Mouse (Mus musculus): Measurements from ENCODE around the gene Meiob.

Meiob gene

GRCm38 (mm10) chr17:24821351-24822280 is 17.5 kb downstream of the Meiob start:
- no peak for DNase-seq (ENCODE audit: low read depth, low spot score)

GRCm38 (mm10) chr17:24839842-24840241 is 35.8 kb downstream of the Meiob start, which contains the start of gene Hagh:
TSS of gene Hagh (plus strand) at chr17:24840143.
- DNase-seq (ENCODE audit: low read depth, low spot score), result peak; percentile 15

- no peak for DNase-seq (ENCODE audit: low read depth, low spot score)
These were observed 36.3 kb downstream of the Meiob start for GRCm38 (mm10) chr17:24840341-24840740.

- DNase-seq (ENCODE audit: low read depth, low spot score), result no peak
These were observed 37.0 kb downstream of the Meiob start for GRCm38 (mm10) chr17:24841133-24841532.

- DNase-seq (ENCODE audit: low read depth, low spot score), result no peak
These were observed 38.5 kb downstream of the Meiob start for GRCm38 (mm10) chr17:24842631-24843030.

GRCm38 (mm10) chr17:24844525-24844924 is 40.4 kb downstream of the Meiob start:
- DNase-seq (ENCODE audit: low read depth, low spot score), result no peak

GRCm38 (mm10) chr17:24847386-24847785 is 43.3 kb downstream of the Meiob start:
- DNase-seq (ENCODE audit: low read depth, low spot score), result no peak

- no peak for DNase-seq (ENCODE audit: low read depth, low spot score)
These were observed 44.5 kb downstream of the Meiob start for GRCm38 (mm10) chr17:24848600-24849031.

GRCm38 (mm10) chr17:24849733-24850064 is 45.6 kb downstream of the Meiob start:
- no peak for DNase-seq (ENCODE audit: low read depth, low spot score)

- peak; percentile 99 for DNase-seq (ENCODE audit: low read depth, low spot score)
These were observed 46.1 kb downstream of the Meiob start, which contains the start of gene Fahd1 for GRCm38 (mm10) chr17:24850065-24850772. TSS of gene Fahd1 (minus strand) at chr17:24850364.

GRCm38 (mm10) chr17:24850773-24851127 is 46.7 kb downstream of the Meiob start:
- no peak for DNase-seq (ENCODE audit: low read depth, low spot score)

GRCm38 (mm10) chr17:24851381-24852125 is 47.5 kb downstream of the Meiob start:
- no peak for DNase-seq (ENCODE audit: low read depth, low spot score)

GRCm38 (mm10) chr17:24855838-24856464 is 51.9 kb downstream of the Meiob start:
- DNase-seq (ENCODE audit: low read depth, low spot score), result no peak

- no peak for DNase-seq (ENCODE audit: low read depth, low spot score)
These were observed 52.5 kb downstream of the Meiob start for GRCm38 (mm10) chr17:24856589-24856988.

- no peak for DNase-seq (ENCODE audit: low read depth, low spot score)
These were observed 53.9 kb downstream of the Meiob start for GRCm38 (mm10) chr17:24857831-24858470.

GRCm38 (mm10) chr17:24858967-24859366 is 54.9 kb downstream of the Meiob start:
- DNase-seq (ENCODE audit: low read depth, low spot score), result no peak

GRCm38 (mm10) chr17:24860076-24860475 is 56.0 kb downstream of the Meiob start:
- DNase-seq (ENCODE audit: low read depth, low spot score), result no peak

- no peak for DNase-seq (ENCODE audit: low read depth, low spot score)
These were observed 57.7 kb downstream of the Meiob start for GRCm38 (mm10) chr17:24861785-24862184.

- DNase-seq (ENCODE audit: low read depth, low spot score), result no peak
These were observed 61.7 kb downstream of the Meiob start, which contains the start of gene Igfals for GRCm38 (mm10) chr17:24865776-24866175. TSS of gene Igfals (plus strand) at chr17:24865997.

GRCm38 (mm10) chr17:24867914-24868313 is 63.8 kb downstream of the Meiob start:
- DNase-seq (ENCODE audit: low read depth, low spot score), result peak; percentile 63

Data from telencephalon, adult 2 months (tissue).